Mouse (Mus musculus): ENCODE measurements at regions not wholly inside any gene's neighbourhood (a gene's known extent, or its start where the extent isn't known, plus 50 kb on each side); places are given as distances from the start of the nearest gene placed in this dataset.

GRCm38 (mm10) chr10:117439206-117440110, 59.6 kb upstream of the Cpsf6 start:
- in situ Hi-C loops (cut with MseI, MboI), result no loop called here

- in situ Hi-C loops (cut with MseI, MboI), result no loop called here
These were observed 58.9 kb upstream of the Cpsf6 start for GRCm38 (mm10) chr10:117438614-117439193.

GRCm38 (mm10) chr10:117437970-117438369, 58.2 kb upstream of the Cpsf6 start:
- in situ Hi-C loops (cut with MseI, MboI), result no loop called here

- in situ Hi-C loops (cut with MseI, MboI), result no loop called here
These were observed 57.3 kb upstream of the Cpsf6 start for GRCm38 (mm10) chr10:117436875-117437715.

GRCm38 (mm10) chr10:117436308-117436874, 56.6 kb upstream of the Cpsf6 start:
- in situ Hi-C loops (cut with MseI, MboI), result no loop called here

- in situ Hi-C loops (cut with MseI, MboI), result no loop called here
These were observed 55.9 kb upstream of the Cpsf6 start for GRCm38 (mm10) chr10:117435734-117436121.

- in situ Hi-C loops (cut with MseI, MboI), result no loop called here
These were observed 55.3 kb upstream of the Cpsf6 start for GRCm38 (mm10) chr10:117434871-117435733.

GRCm38 (mm10) chr10:117434293-117434842, 54.6 kb upstream of the Cpsf6 start:
- in situ Hi-C loops (cut with MseI, MboI), result no loop called here

- in situ Hi-C loops (cut with MseI, MboI), result no loop called here
These were observed 53.9 kb upstream of the Cpsf6 start for GRCm38 (mm10) chr10:117433547-117434292.

GRCm38 (mm10) chr10:117432871-117433546, 53.2 kb upstream of the Cpsf6 start:
- in situ Hi-C loops (cut with MseI, MboI), result no loop called here

- in situ Hi-C loops (cut with MseI, MboI), result no loop called here
These were observed 52.6 kb upstream of the Cpsf6 start for GRCm38 (mm10) chr10:117432415-117432814.

GRCm38 (mm10) chr10:117431850-117432249, 52.0 kb upstream of the Cpsf6 start:
- in situ Hi-C loops (cut with MseI, MboI), result no loop called here

GRCm38 (mm10) chr10:117431086-117431619, 51.3 kb upstream of the Cpsf6 start:
- in situ Hi-C loops (cut with MseI, MboI), result no loop called here

- in situ Hi-C loops (cut with MseI, MboI), result no loop called here
These were observed 50.5 kb upstream of the Cpsf6 start for GRCm38 (mm10) chr10:117430224-117430884.

GRCm38 (mm10) chr10:117429459-117430183, 49.8 kb upstream of the Cpsf6 start:
- in situ Hi-C loops (cut with MseI, MboI), result no loop called here

All from mouse trophoblast stem cell (cell line).